In the genomic region with DNA sequence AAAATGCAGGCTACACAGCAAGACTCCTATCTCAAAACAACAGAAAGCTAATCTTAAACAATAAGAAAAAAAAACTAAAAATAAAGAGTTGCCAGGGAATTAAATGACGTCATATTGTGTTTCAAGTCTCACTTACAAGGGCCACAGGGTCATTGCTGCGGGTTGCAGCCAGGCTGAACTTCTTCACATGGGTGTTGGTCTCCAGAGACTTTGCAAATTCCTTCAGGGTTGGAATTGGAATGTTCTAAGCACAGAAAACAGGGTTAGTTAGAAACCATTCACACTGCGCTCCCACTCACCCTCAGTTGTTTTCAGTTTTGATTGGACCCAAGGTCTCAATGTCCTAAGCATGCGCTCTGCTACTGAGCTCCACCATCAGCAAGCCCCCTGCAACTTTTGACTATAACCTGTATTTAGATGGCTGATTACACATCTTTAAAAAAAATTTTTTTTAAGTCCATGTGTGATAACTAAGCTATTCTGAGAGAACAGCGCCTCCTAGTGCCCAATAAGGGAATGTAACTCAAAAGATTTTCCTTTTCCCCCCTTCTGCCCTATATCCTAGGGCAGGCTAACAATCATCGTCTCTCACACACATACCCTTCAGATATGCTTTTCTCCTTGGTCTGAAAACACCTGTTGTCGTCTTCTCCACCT, we compare ENCODE assay signal across 8 mouse cellular contexts. TPM values are rescaled to one million over a fixed set of nuclear protein-coding genes. Genes with fewer than 3 reads are reported as not detected.
DNase-seq lines count a peak whose midpoint lies in the region; ATAC-seq and TF ChIP-seq lines count a peak whose summit lies in the region.

No protein-coding gene starts in this region.

- H3K4me3 ChIP-seq in intestine, postnatal 0 days (ENCODE audit: low read depth, low read length): no peak overlapping the region
- no peak overlapping the region for H3K4me3 ChIP-seq in intestine, embryonic 15.5 days (replicated peaks)
- no peak overlapping the region for H3K4me3 ChIP-seq in embryonic facial prominence, embryonic 14.5 days (ENCODE audit: low read depth, low read length)
- peak overlapping the region; percentile 34 for H3K4me3 ChIP-seq in lung, adult 2 months (replicated peaks; ENCODE audit: extremely low read depth, low read depth, low read length)
- no peak overlapping the region for H3K4me3 ChIP-seq in midbrain, embryonic 16.5 days (ENCODE audit: low read depth, low read length)

- H3K9me3 ChIP-seq in intestine, postnatal 0 days (ENCODE audit: control insufficient read depth): no peaks in the 10 kb centered on the region
- no peaks in the 10 kb centered on the region for H3K9me3 ChIP-seq in intestine, embryonic 15.5 days
- H3K9me3 ChIP-seq in embryonic facial prominence, embryonic 14.5 days (ENCODE audit: control insufficient read depth, low read length): no peaks in the 10 kb centered on the region
- no peaks in the 10 kb centered on the region for H3K9me3 ChIP-seq in midbrain, embryonic 16.5 days (replicated peaks; ENCODE audit: control insufficient read depth, low read length, poor library complexity, severe bottlenecking)

- H3K4me2 ChIP-seq in intestine, postnatal 0 days (replicated peaks; ENCODE audit: low read depth): no peak overlapping the region
- H3K4me2 ChIP-seq in intestine, embryonic 15.5 days (replicated peaks): no peak overlapping the region
- H3K4me2 ChIP-seq in embryonic facial prominence, embryonic 14.5 days (ENCODE audit: low read depth, low read length): no peak overlapping the region
- H3K4me2 ChIP-seq in midbrain, embryonic 16.5 days (ENCODE audit: low read length): no peak overlapping the region

- no peaks in the 10 kb centered on the region for H3K36me3 ChIP-seq in intestine, postnatal 0 days (ENCODE audit: control insufficient read depth, insufficient read depth)
- no peaks in the 10 kb centered on the region for H3K36me3 ChIP-seq in intestine, embryonic 15.5 days
- H3K36me3 ChIP-seq in embryonic facial prominence, embryonic 14.5 days (ENCODE audit: control insufficient read depth, insufficient read depth, low read length): peaks cover 5% of the 10 kb centered on the region; the same call in 1 of the 2 replicates
- peaks cover 39% of the 10 kb centered on the region for H3K36me3 ChIP-seq in midbrain, embryonic 16.5 days (ENCODE audit: control insufficient read depth, insufficient read depth, low read length)

- 53% methylated on average over 7 of the region's 7 CpGs for WGBS in intestine, postnatal 0 days
- WGBS in intestine, embryonic 15.5 days: 47% methylated on average over 7 of the region's 7 CpGs
- 55% methylated on average over 7 of the region's 7 CpGs for WGBS in embryonic facial prominence, embryonic 14.5 days
- WGBS in lung, adult 2 months: 33% methylated on average over 7 of the region's 7 CpGs
- 55% methylated on average over 7 of the region's 7 CpGs for WGBS in midbrain, embryonic 16.5 days

- peak; percentile 78 for TF ChIP-seq CTCF in intestine, postnatal 0 days (IDR thresholded peaks at IDR 0.05; ENCODE audit: low read depth)
- TF ChIP-seq CTCF in lung, adult 2 months (IDR thresholded peaks at IDR 0.05; ENCODE audit: insufficient read depth, low read length): peak; percentile 38; the same call in 1 of the 2 replicates

- ATAC-seq in intestine, postnatal 0 days: 0 out of 2 replicates have a peak, but pooled peaks have one; percentile 13
- no peak for ATAC-seq in intestine, embryonic 15.5 days
- 0 out of 2 replicates have a peak, but pooled peaks have one; percentile 30 for ATAC-seq in embryonic facial prominence, embryonic 14.5 days (ENCODE audit: low read depth)
- ATAC-seq in midbrain, embryonic 16.5 days: no peak

- H3K4me1 ChIP-seq in intestine, postnatal 0 days (replicated peaks; ENCODE audit: control insufficient read depth, insufficient read depth, low read length): no peaks in the 10 kb centered on the region
- H3K4me1 ChIP-seq in intestine, embryonic 15.5 days (replicated peaks): no peaks in the 10 kb centered on the region
- no peaks in the 10 kb centered on the region for H3K4me1 ChIP-seq in embryonic facial prominence, embryonic 14.5 days (ENCODE audit: control insufficient read depth, insufficient read depth, low read length)
- H3K4me1 ChIP-seq in lung, adult 2 months (ENCODE audit: control insufficient read depth, insufficient read depth, low read length): no peaks in the 10 kb centered on the region
- H3K4me1 ChIP-seq in midbrain, embryonic 16.5 days (ENCODE audit: control insufficient read depth, insufficient read depth, low read length): no peaks in the 10 kb centered on the region

- DNase-seq in MEL-GATA-1-ER (ENCODE audit: extremely low read depth, low read depth): peak; percentile 24
- peak; percentile 58 for DNase-seq in embryonic facial prominence, embryonic 14.5 days (ENCODE audit: low spot score)
- no peak for DNase-seq in lung, adult 2 months
- DNase-seq in urinary bladder, postnatal 10 days (ENCODE audit: low spot score): no peak
- no peak for DNase-seq in ovary, postnatal 10 days (ENCODE audit: low spot score)

- H3K9ac ChIP-seq in intestine, postnatal 0 days (ENCODE audit: low read depth, low read length): no peak overlapping the region
- no peak overlapping the region for H3K9ac ChIP-seq in intestine, embryonic 15.5 days
- no peak overlapping the region for H3K9ac ChIP-seq in embryonic facial prominence, embryonic 14.5 days (ENCODE audit: low read depth, low read length)
- no peak overlapping the region for H3K9ac ChIP-seq in midbrain, embryonic 16.5 days (ENCODE audit: low read depth, low read length)

- no peak for TF ChIP-seq POLR2A in lung, adult 2 months (IDR thresholded peaks at IDR 0.05; ENCODE audit: borderline replicate concordance, extremely low read depth, low read depth, low read length)

- no peaks in the 10 kb centered on the region for H3K27me3 ChIP-seq in intestine, postnatal 0 days (replicated peaks; ENCODE audit: control insufficient read depth, insufficient read depth, low read length)
- H3K27me3 ChIP-seq in intestine, embryonic 15.5 days (replicated peaks): no peaks in the 10 kb centered on the region
- no peaks in the 10 kb centered on the region for H3K27me3 ChIP-seq in embryonic facial prominence, embryonic 14.5 days (replicated peaks; ENCODE audit: control insufficient read depth, insufficient read depth, low read length)
- no peaks in the 10 kb centered on the region for H3K27me3 ChIP-seq in midbrain, embryonic 16.5 days (ENCODE audit: control insufficient read depth, insufficient read depth, low read depth, low read length)

- H3K27ac ChIP-seq in intestine, postnatal 0 days (ENCODE audit: low read depth, low read length): no peak overlapping the region
- no peak overlapping the region for H3K27ac ChIP-seq in intestine, embryonic 15.5 days
- no peak overlapping the region for H3K27ac ChIP-seq in embryonic facial prominence, embryonic 14.5 days (replicated peaks; ENCODE audit: low read depth, low read length)
- no peak overlapping the region for H3K27ac ChIP-seq in midbrain, embryonic 16.5 days (ENCODE audit: low read length)

RNA-seq across cellular contexts. Expression of a gene that starts 22.4 kb away (rescaled TPM):
- 65.5 and 70.2 TPM in 2 replicates for polyA plus RNA-seq in intestine, postnatal 0 days (2015; fragmentation: Nextera tagmentation; extraction: Ambion mirVana)
- polyA plus RNA-seq in intestine, embryonic 15.5 days (2015; fragmentation: Nextera tagmentation; extraction: Ambion mirVana): 98.6 and 105 TPM in 2 replicates
- polyA plus RNA-seq in embryonic facial prominence, embryonic 14.5 days (2014; fragmentation: Nextera tagmentation; extraction: Ambion mirVana): 124 and 125 TPM in 2 replicates
- 30.9 and 46.5 TPM in 2 replicates for polyA plus RNA-seq in lung, adult 2 months (2012; rRNA removed)
- 78.0 and 82.7 TPM in 2 replicates for polyA plus RNA-seq in midbrain, embryonic 16.5 days (2015; fragmentation: Nextera tagmentation; extraction: Ambion mirVana)

RNA-seq across cellular contexts. Expression of a gene that starts 29.3 kb away (rescaled TPM):
- 10.0 and 10.9 TPM in 2 replicates for polyA plus RNA-seq in intestine, postnatal 0 days (2015; fragmentation: Nextera tagmentation; extraction: Ambion mirVana)
- polyA plus RNA-seq in intestine, embryonic 15.5 days (2015; fragmentation: Nextera tagmentation; extraction: Ambion mirVana): 16.1 and 20.8 TPM in 2 replicates
- 28.5 and 30.3 TPM in 2 replicates for polyA plus RNA-seq in embryonic facial prominence, embryonic 14.5 days (2014; fragmentation: Nextera tagmentation; extraction: Ambion mirVana)
- polyA plus RNA-seq in lung, adult 2 months (2012; rRNA removed): 3.3 and 7.6 TPM in 2 replicates
- 348 and 370 TPM in 2 replicates for polyA plus RNA-seq in midbrain, embryonic 16.5 days (2015; fragmentation: Nextera tagmentation; extraction: Ambion mirVana)

RNA-seq across cellular contexts. Expression of a gene that starts 43.7 kb away (rescaled TPM):
- 15.5 and 16.7 TPM in 2 replicates for polyA plus RNA-seq in intestine, postnatal 0 days (2015; fragmentation: Nextera tagmentation; extraction: Ambion mirVana)
- polyA plus RNA-seq in intestine, embryonic 15.5 days (2015; fragmentation: Nextera tagmentation; extraction: Ambion mirVana): 19.4 and 20.1 TPM in 2 replicates
- polyA plus RNA-seq in embryonic facial prominence, embryonic 14.5 days (2014; fragmentation: Nextera tagmentation; extraction: Ambion mirVana): 44.6 and 48.3 TPM in 2 replicates
- polyA plus RNA-seq in lung, adult 2 months (2012; rRNA removed): 60.6 and 73.7 TPM in 2 replicates
- 31.7 and 33.9 TPM in 2 replicates for polyA plus RNA-seq in midbrain, embryonic 16.5 days (2015; fragmentation: Nextera tagmentation; extraction: Ambion mirVana)

Comparison
In these comparisons a context has a peak if more than half of its experiments do, and no peak if none do; other contexts are left out.
1. ATAC-seq: peak in intestine, postnatal 0 days (single experiment) and embryonic facial prominence, embryonic 14.5 days (single experiment); none in intestine, embryonic 15.5 days (single experiment) and midbrain, embryonic 16.5 days (single experiment).
2. DNase-seq: peak in MEL-GATA-1-ER (single experiment) and embryonic facial prominence, embryonic 14.5 days (single experiment); none in lung, adult 2 months (single experiment), urinary bladder, postnatal 10 days (single experiment) and ovary, postnatal 10 days (single experiment).
3. RNA of a gene that starts 29.3 kb away (polyA plus RNA-seq): 348 to 370 TPM in midbrain, embryonic 16.5 days; 28.5 to 30.3 TPM in embryonic facial prominence, embryonic 14.5 days, 16.1 to 20.8 TPM in intestine, embryonic 15.5 days, 10.0 to 10.9 TPM in intestine, postnatal 0 days and 3.3 to 7.6 TPM in lung, adult 2 months; every median in the first group is over 10 times any median in the second.